9 mouse cellular contexts compared by ENCODE assay signal in genomic region chr2:35171341-35171861, GRCm38 (mm10). TPM values are rescaled to one million over a fixed set of nuclear protein-coding genes. Genes with fewer than 3 reads are reported as not detected.
DNase-seq lines count a peak whose midpoint lies in the region; ATAC-seq and TF ChIP-seq lines count a peak whose summit lies in the region.
"Had no signal": no experiment of that assay in that cellular context is flagged by ENCODE, and none has a peak within 500 bp of the region (broad histone marks: within the 10 kb centered on the region; RNA-seq: fewer than 3 reads in every experiment).

No protein-coding gene starts in this region.

- WGBS in liver, postnatal 0 days (ENCODE audit: insufficient replicate concordance): 79% methylated on average over 10 of the region's 10 CpGs
- WGBS in liver, embryonic 12.5 days (ENCODE audit: insufficient replicate concordance): 87% methylated on average over 10 of the region's 10 CpGs
- 71% methylated on average over 10 of the region's 10 CpGs for WGBS in stomach, postnatal 0 days

- peak; percentile 88 for ATAC-seq in liver, postnatal 0 days
- ATAC-seq in liver, embryonic 12.5 days: no peak
- ATAC-seq in stomach, postnatal 0 days (ENCODE audit: low FRiP score, low TSS enrichment): peak; percentile 84
- ATAC-seq in megakaryocyte, adult 5-6 weeks (ENCODE audit: poor library complexity, severe bottlenecking): no peak

- peak; percentile 34 for DNase-seq in liver, postnatal 0 days
- DNase-seq in heart, adult 18-20 months: peak; percentile 70 to 71
- DNase-seq in kidney, postnatal 25 days: peak; percentile 83 to 93
- DNase-seq in stomach, postnatal 0 days (ENCODE audit: low spot score): peak; percentile 79
- DNase-seq in embryo, embryonic 11 days: no peak
- DNase-seq in layer of hippocampus, postnatal 10 days (ENCODE audit: low spot score in 2 of 2): no peak

- H3K36me3 ChIP-seq in liver, postnatal 0 days (replicated peaks; ENCODE audit: insufficient read depth, low read length): peaks cover 70% of the 10 kb centered on the region
- peaks cover 92% of the 10 kb centered on the region for H3K36me3 ChIP-seq in liver, embryonic 12.5 days
- H3K36me3 ChIP-seq in stomach, postnatal 0 days (ENCODE audit: control insufficient read depth, insufficient read depth, low read length): peaks cover 46% of the 10 kb centered on the region

- H3K4me1 ChIP-seq in liver, postnatal 0 days (ENCODE audit: insufficient read depth): peaks cover 3% of the 10 kb centered on the region; the same call in 1 of the 2 replicates
- H3K4me1 ChIP-seq in liver, embryonic 12.5 days: peaks cover 12% of the 10 kb centered on the region; the same call in 1 of the 2 replicates
- H3K4me1 ChIP-seq in stomach, postnatal 0 days (replicated peaks; ENCODE audit: control insufficient read depth, insufficient read depth): no peaks in the 10 kb centered on the region
- H3K4me1 ChIP-seq: forebrain, embryonic 12.5 days had no signal

- H3K27ac ChIP-seq in liver, postnatal 0 days (ENCODE audit: low read depth): peak overlapping the region; percentile 85
- no peak overlapping the region for H3K27ac ChIP-seq in liver, embryonic 12.5 days
- H3K27ac ChIP-seq in stomach, postnatal 0 days (replicated peaks): peak overlapping the region; percentile 63
- H3K27ac ChIP-seq: forebrain, embryonic 12.5 days had no signal

- H3K9me3 ChIP-seq in liver, postnatal 0 days (ENCODE audit: low read length): no peaks in the 10 kb centered on the region
- H3K9me3 ChIP-seq in liver, embryonic 12.5 days (replicated peaks): no peaks in the 10 kb centered on the region
- H3K9me3 ChIP-seq in stomach, postnatal 0 days (ENCODE audit: control insufficient read depth, low read length): no peaks in the 10 kb centered on the region
- H3K9me3 ChIP-seq: forebrain, embryonic 12.5 days had no signal

- no peak overlapping the region for H3K4me3 ChIP-seq in liver, postnatal 0 days (ENCODE audit: low read depth, low read length)
- H3K4me3 ChIP-seq in liver, embryonic 12.5 days: no peak overlapping the region
- no peak overlapping the region for H3K4me3 ChIP-seq in stomach, postnatal 0 days (ENCODE audit: low read depth, low read length)
- H3K4me3 ChIP-seq: forebrain, embryonic 12.5 days had no signal

- TF ChIP-seq CTCF in liver, postnatal 0 days (IDR thresholded peaks at IDR 0.05; ENCODE audit: low read depth): no peak
- no peak for TF ChIP-seq CTCF in stomach, postnatal 0 days (IDR thresholded peaks at IDR 0.05; ENCODE audit: low read depth)

- H3K27me3 ChIP-seq in liver, postnatal 0 days (ENCODE audit: insufficient read depth, low read length): no peaks in the 10 kb centered on the region
- no peaks in the 10 kb centered on the region for H3K27me3 ChIP-seq in liver, embryonic 12.5 days (replicated peaks)
- H3K27me3 ChIP-seq in stomach, postnatal 0 days (ENCODE audit: control insufficient read depth, insufficient read depth, low read length): no peaks in the 10 kb centered on the region
- H3K27me3 ChIP-seq: forebrain, embryonic 12.5 days had no signal

- no peak overlapping the region for H3K4me2 ChIP-seq in liver, postnatal 0 days (ENCODE audit: low read depth, low read length)
- no peak overlapping the region for H3K4me2 ChIP-seq in liver, embryonic 12.5 days
- no peak overlapping the region for H3K4me2 ChIP-seq in stomach, postnatal 0 days (replicated peaks; ENCODE audit: low read depth)
- H3K4me2 ChIP-seq: forebrain, embryonic 12.5 days had no signal

- peak overlapping the region; percentile 46 for H3K9ac ChIP-seq in liver, postnatal 0 days (replicated peaks)
- no peak overlapping the region for H3K9ac ChIP-seq in liver, embryonic 12.5 days
- H3K9ac ChIP-seq in stomach, postnatal 0 days (ENCODE audit: low read length): no peak overlapping the region
- H3K9ac ChIP-seq: forebrain, embryonic 12.5 days had no signal

- no peak for TF ChIP-seq EP300 in liver, postnatal 0 days (IDR thresholded peaks at IDR 0.05; ENCODE audit: low read depth)
- TF ChIP-seq EP300 in stomach, postnatal 0 days (optimal IDR thresholded peaks at IDR 0.05): no peak

RNA-seq across cellular contexts. Expression of gene Rab14, which starts 29.5 kb away (rescaled TPM):
- polyA plus RNA-seq in liver, postnatal 0 days (2015; fragmentation: Nextera tagmentation; extraction: Ambion mirVana): 208 and 217 TPM in 2 replicates
- 141 and 143 TPM in 2 replicates for polyA plus RNA-seq in liver, embryonic 12.5 days (2016; fragmentation: Nextera tagmentation; extraction: Ambion mirVana)
- total RNA-seq in heart, adult 18-20 months (2021): 100 to 1,000 TPM; 128 to 136 TPM
- 325 and 350 TPM in 2 replicates for polyA plus RNA-seq in stomach, postnatal 0 days (2015; fragmentation: Nextera tagmentation; extraction: Ambion mirVana)
- 153 and 167 TPM in 2 replicates for total RNA-seq in megakaryocyte, adult 5-6 weeks (2015)
- 134 and 137 TPM in 2 replicates for total RNA-seq in megakaryocyte, adult 5-6 weeks (2017)
- total RNA-seq in layer of hippocampus, postnatal 10 days (2021): 100 to 1,000 TPM; 229 to 249 TPM

Comparison
In these comparisons a context has a peak if more than half of its experiments do, and no peak if none do; other contexts are left out.
1. ATAC-seq: peak in liver, postnatal 0 days (single experiment) and stomach, postnatal 0 days (single experiment); none in liver, embryonic 12.5 days (single experiment) and megakaryocyte, adult 5-6 weeks (single experiment).
2. DNase-seq: peak in liver, postnatal 0 days (single experiment), heart, adult 18-20 months (2 of 2), kidney, postnatal 25 days (2 of 2) and stomach, postnatal 0 days (single experiment); none in embryo, embryonic 11 days (single experiment) and layer of hippocampus, postnatal 10 days (0 of 2).